Mouse (Mus musculus) B cell, adult 67 days (primary cell): ENCODE data around the gene Gm3476. TPM values are rescaled to one million over a fixed set of nuclear protein-coding genes. Genes with fewer than 3 reads are reported as not detected.

Experiments used
- total RNA-seq, 2 experiments: library from RNA; stranded (reverse); gene quantifications; 4 replicates each; pipeline ENCODE4 v1.2.4; 2023

Gene Gm3476
- total RNA-seq = not detected

DNA sequence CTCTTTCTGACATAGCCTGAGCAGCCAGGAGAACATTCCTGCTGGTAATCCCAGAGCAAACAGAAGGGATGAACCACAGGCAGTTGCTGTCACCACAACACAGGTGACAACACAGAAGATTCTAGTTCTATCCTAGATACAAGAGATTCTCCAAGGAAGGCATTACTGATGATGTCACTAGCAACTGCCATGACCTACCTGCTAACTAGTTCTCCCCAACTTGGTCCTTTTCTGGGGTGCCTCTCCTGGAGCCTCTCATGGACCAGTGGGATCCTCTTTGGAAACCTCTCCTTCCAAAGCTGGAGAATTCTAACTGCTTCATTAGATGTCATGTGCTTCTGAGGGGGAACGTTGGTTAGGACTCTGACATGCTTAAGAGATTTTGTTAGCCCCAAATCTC, at the start of gene Gm3476:
TSS of gene Gm3476 (minus strand) at position 101 of the 400 bp plus-strand sequence.

DNA sequence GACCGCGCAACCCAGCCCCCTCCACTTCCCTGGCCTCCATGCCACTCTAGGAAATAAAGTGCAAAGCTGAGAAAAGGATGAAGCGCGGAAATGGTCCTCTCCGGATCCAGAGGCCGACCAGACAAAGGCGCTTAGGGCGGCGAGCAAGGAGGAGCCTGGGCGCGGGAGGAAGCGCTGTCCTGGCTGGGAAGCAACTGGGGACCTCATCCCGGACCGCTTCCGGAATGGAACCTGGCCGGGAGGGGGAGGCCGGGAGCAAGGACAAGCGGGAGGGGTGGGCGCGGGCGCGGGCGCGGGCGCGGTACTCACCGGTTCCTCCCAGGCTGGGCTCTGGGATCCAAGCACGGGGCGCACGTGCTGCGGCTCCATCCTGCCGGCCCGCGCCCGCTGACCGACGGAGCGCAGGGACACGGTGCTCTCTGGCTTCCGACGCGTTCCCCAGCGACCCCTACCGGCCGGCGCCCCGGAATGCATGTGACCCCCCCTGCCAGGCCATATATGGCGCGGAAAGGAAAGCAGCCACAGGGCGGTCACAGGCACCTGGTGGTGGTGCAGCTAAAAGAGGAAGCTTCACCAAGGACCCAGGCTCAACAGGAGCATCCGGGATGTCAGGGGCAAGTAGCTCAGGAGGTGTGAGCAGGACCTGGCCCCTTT, 17.2 kb downstream of the Gm3476 start, which contains the start of gene Gm3468:
TSS of gene Gm3468 (minus strand) at position 394 of the 654 bp plus-strand sequence.

DNA sequence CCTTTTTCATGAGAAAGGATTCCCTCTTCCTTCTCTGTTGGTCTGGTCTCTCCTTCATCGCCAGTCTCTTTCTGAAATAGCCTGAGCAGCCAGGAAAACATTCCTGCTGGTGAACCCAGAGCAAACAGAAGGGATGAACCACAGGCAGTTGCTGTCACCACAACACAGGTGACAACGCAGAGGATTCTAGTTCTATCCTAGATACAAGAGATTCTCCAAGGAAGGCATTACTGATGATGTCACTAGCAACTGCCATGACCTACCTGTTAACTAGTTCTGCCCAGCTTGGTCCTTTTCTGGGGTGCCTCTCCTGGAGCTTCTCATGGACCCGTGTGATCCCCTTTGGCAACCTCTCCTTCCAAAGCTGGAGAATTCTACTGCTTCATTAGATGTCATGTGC, 31.8 kb downstream of the Gm3476 start, which contains the start of gene Gm8206:
TSS of gene Gm8206 (minus strand) at position 101 of the 400 bp plus-strand sequence.

DNA sequence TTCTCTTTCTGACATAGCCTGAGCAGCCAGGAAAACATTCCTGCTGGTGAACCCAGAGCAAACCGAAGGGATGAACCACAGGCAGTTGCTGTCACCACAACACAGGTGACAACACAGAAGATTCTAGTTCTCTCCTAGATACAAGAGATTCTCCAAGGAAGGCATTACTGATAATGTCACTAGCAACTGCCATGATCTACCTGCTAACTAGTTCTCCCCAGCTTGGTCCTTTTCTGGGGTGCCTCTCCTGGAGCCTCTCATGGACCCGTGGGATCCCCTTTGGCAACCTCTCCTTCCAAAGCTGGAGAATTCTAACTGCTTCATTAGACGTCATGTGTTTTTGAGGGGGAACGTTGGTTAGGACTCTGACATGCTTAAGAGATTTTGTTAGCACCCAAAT, 67.4 kb downstream of the Gm3476 start, which contains the start of gene Gm6337:
TSS of gene Gm6337 (minus strand) at position 101 of the 400 bp plus-strand sequence.

Other genes with a start within 250 kb of the Gm3476 start
- not detected for gene Gm8237, start 245.4 kb downstream of the Gm3476 start, total RNA-seq
- gene Gm3248, start 164.1 kb downstream of the Gm3476 start, total RNA-seq = not detected
- not detected for gene Gm3453, start 146.7 kb downstream of the Gm3476 start, total RNA-seq
- not detected for gene Gm6337, start 67.5 kb downstream of the Gm3476 start, total RNA-seq
- not detected for gene Gm8206, start 31.9 kb downstream of the Gm3476 start, total RNA-seq
- gene Gm3468, start 17.1 kb downstream of the Gm3476 start, total RNA-seq = not detected
- gene Gm21560, start 93.5 kb upstream of the Gm3476 start, total RNA-seq = not detected
- not detected for gene Gm3411, start 161.4 kb upstream of the Gm3476 start, total RNA-seq
- gene Gm21103, start 179.0 kb upstream of the Gm3476 start, total RNA-seq = not detected
- not detected for gene Gm3618, start 217.9 kb upstream of the Gm3476 start, total RNA-seq